Mouse (Mus musculus) cerebellum, postnatal 14 days (tissue): Measurements from ENCODE around the gene Lcn2.
"Not testable (repeated sequence)": the region's sequence is repeated elsewhere in the genome, so short reads cannot be mapped to it uniquely, and the experiment has no call there.

Experiments
- DNase-seq, 2 experiments: peaks; one replicate each; pipeline ENCODE4 v3.0.0; 2021; ENCODE audit warnings: mixed read lengths in 2 of 2

Lcn2 gene

GRCm38 (mm10) chr2:32363376-32364106, 24.5 kb downstream of the Lcn2 start:
- peak in 1 of 2 experiments; percentile 12 for DNase-seq

- peak; percentile 97 to 98 for DNase-seq
These were observed 25.2 kb downstream of the Lcn2 start for GRCm38 (mm10) chr2:32362817-32363340.

- DNase-seq: not testable (repeated sequence)
These were observed 25.8 kb downstream of the Lcn2 start for GRCm38 (mm10) chr2:32362274-32362673.

- peak; percentile 86 to 89 for DNase-seq
These were observed 26.6 kb downstream of the Lcn2 start for GRCm38 (mm10) chr2:32361437-32361836.

- DNase-seq: peak; percentile 79 to 82
These were observed 27.3 kb downstream of the Lcn2 start for GRCm38 (mm10) chr2:32360741-32361140.

GRCm38 (mm10) chr2:32358381-32358780, 29.7 kb downstream of the Lcn2 start:
- DNase-seq: no peak

- DNase-seq: no peak
These were observed 30.3 kb downstream of the Lcn2 start for GRCm38 (mm10) chr2:32357710-32358109.

- DNase-seq: no peak
These were observed 31.8 kb downstream of the Lcn2 start for GRCm38 (mm10) chr2:32356216-32356615.

- DNase-seq: no peak
These were observed 33.6 kb downstream of the Lcn2 start for GRCm38 (mm10) chr2:32354336-32354895.

- no peak for DNase-seq
These were observed 34.2 kb downstream of the Lcn2 start for GRCm38 (mm10) chr2:32353836-32354235.

- peak; percentile 97 to 99 for DNase-seq
These were observed 35.0 kb downstream of the Lcn2 start, which contains the start of gene Dnm1 for GRCm38 (mm10) chr2:32353007-32353542. TSS of gene Dnm1 (minus strand) at chr2:32353338.

- DNase-seq: peak; percentile 81 to 85
These were observed 35.7 kb downstream of the Lcn2 start, which contains the start of gene Ciz1 for GRCm38 (mm10) chr2:32352151-32353006. TSS of gene Ciz1 (plus strand) at chr2:32352327.

- peak; percentile 64 for DNase-seq
These were observed 36.5 kb downstream of the Lcn2 start for GRCm38 (mm10) chr2:32351471-32351961.

GRCm38 (mm10) chr2:32350471-32351051, 37.5 kb downstream of the Lcn2 start:
- peak; percentile 50 to 61 for DNase-seq

- peak in 1 of 2 experiments; percentile 37 for DNase-seq
These were observed 38.3 kb downstream of the Lcn2 start for GRCm38 (mm10) chr2:32349625-32350255.

GRCm38 (mm10) chr2:32348311-32348710, 39.7 kb downstream of the Lcn2 start:
- peak; percentile 63 to 72 for DNase-seq

- no peak for DNase-seq
These were observed 41.0 kb downstream of the Lcn2 start for GRCm38 (mm10) chr2:32347019-32347418.

- DNase-seq: no peak
These were observed 43.3 kb downstream of the Lcn2 start for GRCm38 (mm10) chr2:32344598-32345321.

GRCm38 (mm10) chr2:32344056-32344455, 44.0 kb downstream of the Lcn2 start:
- peak; percentile 89 to 97 for DNase-seq

- peak in 1 of 2 experiments; percentile 58 for DNase-seq
These were observed 44.7 kb downstream of the Lcn2 start for GRCm38 (mm10) chr2:32343351-32343671.
